Mouse (Mus musculus) megakaryocyte-erythroid progenitor cell, adult 5-6 weeks (primary cell): ENCODE measurements at regions not wholly inside any gene's neighbourhood (a gene's known extent, or its start where the extent isn't known, plus 50 kb on each side); places are given as distances from the start of the nearest gene placed in this dataset.

Experiments
- ATAC-seq: replicated peaks from 2 replicates; pipeline ENCODE4 v1.8.0; 2016; ENCODE audit warnings: mild to moderate bottlenecking, inconsistent platforms; ENCODE audit not compliant: severe bottlenecking, poor library complexity, low FRiP score, low TSS enrichment

- ATAC-seq = peak; percentile 84
These were observed 91.5 kb upstream of the Zdhhc15 start for GRCm38 (mm10) chrX:104762377-104762776.

GRCm38 (mm10) chrX:104760311-104760710, 89.4 kb upstream of the Zdhhc15 start:
- ATAC-seq = no peak

DNA sequence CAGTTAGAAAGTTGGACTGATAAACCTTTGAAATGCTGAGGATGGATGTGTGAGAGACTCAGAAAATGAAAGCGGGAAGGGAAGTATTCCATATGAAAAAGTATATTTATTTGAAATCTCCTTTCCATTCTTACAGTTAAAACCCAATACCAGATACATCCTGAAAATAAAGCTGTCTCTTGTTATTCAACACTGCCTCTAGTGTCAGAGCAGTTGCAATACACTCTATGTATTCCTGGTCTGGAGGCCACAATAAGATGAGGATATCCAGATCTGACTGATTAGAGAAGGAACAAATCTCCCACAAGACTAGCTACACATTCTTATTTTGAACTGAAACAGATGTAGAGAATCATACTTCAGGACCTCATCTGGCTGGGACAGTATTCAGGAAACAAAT, 78.5 kb upstream of the Zdhhc15 start:
- ATAC-seq = no peak
